Mouse (Mus musculus): ENCODE measurements at regions not wholly inside any gene's neighbourhood (a gene's known extent, or its start where the extent isn't known, plus 50 kb on each side); places are given as distances from the start of the nearest gene placed in this dataset.

GRCm38 (mm10) chr5:75466941-75467340, 107.8 kb upstream of the Kit start:
- no peak for DNase-seq (ENCODE audit: low spot score in 2 of 2)

DNA sequence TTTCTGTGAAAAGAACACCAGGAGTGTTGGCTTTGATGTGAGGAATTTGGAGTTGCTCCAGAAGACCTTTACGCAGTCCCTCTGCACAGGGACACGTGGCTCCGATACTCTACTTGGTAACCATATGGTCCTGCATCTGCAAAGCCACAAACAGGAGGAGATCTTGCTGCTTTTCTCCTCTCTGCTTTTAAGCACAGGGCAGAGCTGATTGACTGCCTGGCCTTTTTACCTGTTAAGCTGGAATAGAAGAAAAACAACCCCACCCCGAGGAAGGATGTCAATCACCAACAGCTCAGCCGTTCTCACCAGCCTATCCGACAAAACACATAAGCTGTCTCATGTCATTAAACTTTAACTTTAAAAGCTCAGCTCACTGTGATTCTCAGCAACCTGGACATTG, 106.8 kb upstream of the Kit start:
- no peak for DNase-seq (ENCODE audit: low spot score in 2 of 2)

DNA sequence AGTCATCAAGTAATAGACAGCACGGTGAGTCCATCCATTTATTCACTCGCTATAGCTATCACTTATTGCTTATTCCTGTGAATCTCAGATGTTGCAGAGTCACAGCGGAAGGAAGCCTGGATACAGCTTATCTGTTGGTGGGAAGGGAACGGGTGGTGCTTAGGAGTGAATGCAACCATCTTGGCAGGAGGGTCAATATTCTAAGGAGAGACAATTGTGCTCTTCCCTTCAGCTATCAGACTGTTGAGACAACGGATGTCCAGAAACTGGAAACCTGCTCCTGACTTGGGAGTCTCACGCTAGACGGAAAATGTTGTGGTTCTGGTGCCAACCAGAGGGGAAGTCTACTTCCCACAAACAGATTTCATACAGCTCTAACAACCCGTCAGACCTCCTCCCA, 103.7 kb upstream of the Kit start:
- DNase-seq (ENCODE audit: low spot score in 2 of 2) = no peak

GRCm38 (mm10) chr5:75472484-75472883, 102.2 kb upstream of the Kit start:
- DNase-seq (ENCODE audit: low spot score in 2 of 2) = no peak

- no peak for DNase-seq (ENCODE audit: low spot score in 2 of 2)
Observed at GRCm38 (mm10) chr5:75475414-75475813, 99.3 kb upstream of the Kit start.

DNA sequence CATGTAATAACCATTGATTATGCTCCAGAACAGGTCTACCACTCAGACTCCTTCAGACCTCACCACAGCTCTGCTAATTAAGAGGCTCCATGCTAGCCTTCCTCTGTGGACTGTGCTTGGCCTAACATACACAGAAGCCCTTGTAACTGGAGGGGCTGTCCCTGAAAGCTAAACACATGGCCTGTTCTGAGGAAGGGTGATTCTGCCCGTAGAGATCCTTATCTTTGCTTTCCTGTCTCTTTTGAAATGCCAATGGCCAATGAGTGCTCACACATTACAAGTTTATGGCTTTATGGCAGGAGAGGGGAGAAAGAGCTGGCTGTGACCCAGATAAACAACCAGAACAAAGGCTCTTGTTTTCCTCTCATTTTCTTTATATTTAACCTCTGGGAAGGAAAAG, 96.2 kb upstream of the Kit start:
- no peak for DNase-seq (ENCODE audit: low spot score in 2 of 2)

- DNase-seq (ENCODE audit: low spot score in 2 of 2) = no peak
Observed at GRCm38 (mm10) chr5:75479149-75479548, 95.6 kb upstream of the Kit start.

DNA sequence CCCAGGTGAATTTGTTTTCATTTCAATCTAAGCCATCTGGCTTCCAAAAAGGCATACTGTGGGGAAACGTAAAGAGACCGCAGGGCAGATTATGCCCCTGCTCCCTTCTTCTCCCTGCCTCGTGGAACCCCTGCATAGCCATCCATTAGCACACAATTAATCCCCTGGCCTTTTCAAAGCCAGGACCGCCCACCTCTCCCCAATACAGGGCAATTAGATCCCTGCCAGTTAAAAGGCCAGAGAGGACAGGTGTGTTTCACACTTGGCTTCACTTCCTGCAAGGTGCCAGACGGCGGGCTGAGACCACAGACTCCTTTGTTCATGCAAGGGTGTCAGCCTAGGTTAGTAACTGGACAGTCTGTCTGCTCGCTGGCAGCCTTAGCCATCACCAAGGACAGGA, 93.1 kb upstream of the Kit start:
- DNase-seq (ENCODE audit: low spot score in 2 of 2) = no peak

- DNase-seq (ENCODE audit: low spot score in 2 of 2) = no peak
Observed at GRCm38 (mm10) chr5:75484330-75484729, 90.4 kb upstream of the Kit start.

DNA sequence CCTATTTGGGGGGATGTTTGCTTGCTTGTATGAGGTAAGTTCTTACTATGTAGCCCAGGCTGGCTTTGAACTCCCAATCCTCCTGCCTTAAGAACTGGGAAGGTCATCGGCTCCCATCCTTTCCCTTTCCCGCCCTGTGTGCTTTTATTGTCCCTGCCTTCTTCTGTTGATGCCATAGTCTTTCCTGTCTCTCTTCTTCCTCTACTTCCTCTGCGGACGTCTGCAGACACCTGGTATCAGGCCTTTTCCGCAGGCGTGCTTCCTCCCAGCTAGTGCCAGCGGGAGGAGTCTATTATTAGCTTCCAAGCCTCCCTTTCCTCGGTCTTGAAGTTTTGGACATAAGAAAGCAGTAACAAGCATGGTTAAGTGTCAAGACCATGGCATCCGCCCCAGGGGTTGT, 83.9 kb upstream of the Kit start:
- no peak for DNase-seq (ENCODE audit: low spot score in 2 of 2)

GRCm38 (mm10) chr5:75494143-75494542, 80.6 kb upstream of the Kit start:
- DNase-seq (ENCODE audit: low spot score in 2 of 2) = no peak

- no peak for DNase-seq (ENCODE audit: low spot score in 2 of 2)
Observed at GRCm38 (mm10) chr5:75499053-75499452, 75.7 kb upstream of the Kit start.

DNA sequence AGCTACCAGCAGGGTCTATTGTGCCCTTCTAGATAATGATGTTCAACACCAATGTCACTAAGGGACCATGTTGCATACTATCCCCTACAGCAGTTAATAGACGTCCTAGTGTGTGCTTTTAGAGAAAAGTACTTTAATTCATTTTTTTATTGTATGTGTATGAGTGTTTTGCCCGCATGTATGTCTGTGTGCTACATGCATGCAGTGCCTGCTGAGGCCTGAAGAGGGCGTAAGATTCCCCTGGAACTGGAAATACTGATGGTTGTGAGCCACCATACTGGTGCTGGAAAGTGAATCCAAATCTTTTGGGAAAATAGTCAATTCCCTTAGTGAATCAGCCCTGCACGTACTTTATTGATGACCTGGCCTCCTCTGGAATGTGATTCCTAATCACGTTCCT, 75.0 kb upstream of the Kit start:
- no peak for DNase-seq (ENCODE audit: low spot score in 2 of 2)

GRCm38 (mm10) chr5:75500654-75501416, 73.9 kb upstream of the Kit start:
- no peak for DNase-seq (ENCODE audit: low spot score in 2 of 2)

DNA sequence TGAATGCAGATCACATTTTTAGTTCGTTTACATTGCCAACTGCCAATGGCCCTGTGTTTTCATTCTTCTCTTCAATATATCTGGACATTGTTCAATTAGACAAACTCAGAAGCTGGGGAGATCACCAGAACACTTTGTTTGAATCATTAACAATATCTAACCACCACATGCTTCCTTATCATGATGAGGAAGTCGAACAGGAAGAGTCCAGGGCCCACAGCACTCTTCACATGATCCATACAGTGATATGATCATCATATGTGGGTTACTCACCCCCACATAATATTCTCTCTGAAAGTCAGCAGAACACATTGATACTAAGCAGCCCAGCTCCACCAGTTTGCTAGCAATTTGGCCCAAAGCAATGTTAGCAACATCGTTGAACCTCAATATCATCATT, 71.0 kb upstream of the Kit start:
- no peak for DNase-seq (ENCODE audit: low spot score in 2 of 2)

DNA sequence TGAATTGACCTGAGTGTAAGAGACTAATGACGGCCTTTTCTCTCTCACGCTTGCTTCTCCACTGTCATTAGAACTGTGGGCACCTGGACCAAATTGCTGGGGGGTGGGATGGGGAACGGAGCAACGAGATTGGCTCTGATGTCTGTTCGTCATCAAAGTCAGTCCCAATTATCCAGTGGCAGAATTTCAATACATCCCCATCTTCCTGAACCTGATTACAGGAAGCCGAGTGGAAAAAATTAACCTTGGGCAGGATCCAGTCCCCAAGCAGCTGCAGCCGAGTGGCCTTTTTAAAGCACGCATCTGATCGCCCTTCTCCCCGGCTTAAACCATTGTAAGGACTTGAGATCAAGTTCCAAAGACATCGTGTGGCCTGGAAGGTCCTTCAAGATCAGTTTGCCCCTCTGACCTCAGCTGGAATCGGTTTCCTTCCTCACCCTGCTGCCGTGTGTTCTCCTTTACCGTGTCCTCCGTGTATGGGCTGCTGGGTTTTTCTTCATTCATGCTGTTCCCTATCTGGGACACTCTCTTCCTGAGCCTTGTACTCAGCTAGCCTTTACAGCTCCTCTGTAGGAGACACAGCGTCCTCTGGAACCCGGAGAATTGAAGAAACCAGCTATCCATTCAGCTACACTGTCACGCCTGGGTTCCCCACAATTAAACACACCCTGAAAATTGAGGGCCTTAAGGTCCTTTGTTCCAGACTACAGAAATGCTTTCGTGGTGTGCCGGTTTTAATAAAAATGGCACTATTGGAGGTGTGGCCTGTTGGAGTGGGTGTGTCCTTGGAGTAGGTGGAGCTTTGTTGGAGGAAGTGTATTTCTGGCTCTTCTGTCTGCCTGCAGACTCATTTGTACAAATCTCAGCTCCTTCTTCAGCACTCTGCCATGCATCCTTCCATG, 61.9 kb upstream of the Kit start:
- DNase-seq (ENCODE audit: low spot score in 2 of 2) = no peak

GRCm38 (mm10) chr5:75518213-75518612, 56.5 kb upstream of the Kit start:
- DNase-seq (ENCODE audit: low spot score in 2 of 2) = no peak

DNA sequence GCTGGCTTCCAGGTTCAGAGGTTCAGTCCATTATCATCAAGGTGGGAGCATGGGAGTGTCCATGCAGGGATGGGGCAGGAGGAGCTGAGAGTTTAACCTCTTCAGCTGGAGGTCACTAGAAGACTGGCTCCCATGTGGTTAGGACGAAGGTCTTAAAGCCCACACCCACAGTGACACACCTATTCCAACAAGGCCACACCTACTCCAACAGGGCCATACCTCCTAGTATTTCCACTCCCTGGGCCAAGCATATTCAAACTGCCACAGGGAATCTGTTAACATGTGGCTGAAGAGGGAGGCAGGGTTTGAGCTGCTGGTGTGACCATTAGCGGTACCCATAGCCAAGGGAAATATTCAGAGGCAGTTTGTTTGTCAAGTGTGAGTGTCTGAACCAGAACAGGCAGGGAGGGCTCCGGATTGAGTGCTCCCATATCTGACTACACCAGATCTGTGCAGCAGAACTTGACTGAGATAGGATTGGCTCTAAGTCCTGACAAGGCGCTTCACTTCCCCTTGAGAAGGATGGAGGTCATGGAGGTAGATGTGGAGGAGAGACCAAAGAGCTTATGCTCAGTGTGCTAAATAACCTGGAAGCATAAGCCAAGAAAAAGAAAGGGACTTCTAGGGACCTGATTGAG, 51.6 kb upstream of the Kit start:
- no peak for DNase-seq (ENCODE audit: low spot score in 2 of 2)
